In the genomic region with DNA sequence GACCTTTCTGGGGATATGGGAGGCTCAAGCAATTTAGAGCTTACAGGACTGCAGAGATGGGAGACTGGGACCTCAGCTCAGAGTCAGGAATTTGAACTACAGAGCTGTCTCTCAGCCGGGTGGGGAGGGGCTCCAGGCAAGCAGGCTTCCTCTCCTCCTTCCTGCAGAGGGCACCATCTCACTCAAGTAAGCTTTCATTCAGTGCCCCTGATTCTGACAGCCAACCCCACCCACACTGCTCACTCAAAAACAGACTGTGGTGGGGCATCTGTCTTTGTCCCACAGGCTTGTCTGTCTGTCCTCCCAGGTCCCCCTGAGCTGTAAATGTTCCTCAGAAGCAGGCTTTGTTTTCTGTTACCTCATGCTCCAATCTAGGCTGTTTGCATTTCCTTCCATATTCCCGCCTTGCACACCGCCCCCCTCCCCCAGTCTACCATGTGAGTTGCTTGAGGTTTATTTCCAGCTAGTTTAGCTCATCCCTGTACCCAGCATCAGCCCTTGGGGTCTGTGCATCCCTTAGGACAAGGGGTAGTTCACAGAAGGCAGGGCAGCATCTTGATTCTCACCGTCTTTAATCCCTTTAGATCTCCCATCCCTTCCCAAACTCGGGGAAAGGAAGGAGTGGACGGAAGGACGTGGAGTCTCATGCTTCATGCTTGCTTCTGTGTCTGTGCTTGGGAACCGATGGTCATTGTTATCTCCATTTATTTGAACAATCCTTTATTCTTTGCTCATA, we compare ENCODE assay signal across 8 mouse cellular contexts.
DNase-seq lines count a peak whose midpoint lies in the region; ATAC-seq and TF ChIP-seq lines count a peak whose summit lies in the region.

No protein-coding gene starts in this region.

- H3K27ac ChIP-seq in kidney, embryonic 14.5 days (ENCODE audit: low read depth, low read length) = no peak overlapping the region
- H3K27ac ChIP-seq in stomach, postnatal 0 days (replicated peaks) = no peak overlapping the region

- peak; percentile 30 for DNase-seq in ovary, postnatal 36 days (ENCODE audit: low spot score)
- no peak for DNase-seq in ovary, postnatal 10 days (ENCODE audit: low spot score)
- DNase-seq in brain, adult 2 months (ENCODE audit: low read depth, low spot score) = peak; percentile 60
- peak; percentile 36 for DNase-seq in heart, adult 8-10 months (ENCODE audit: low spot score)
- DNase-seq in lung, postnatal 36 days = peak; percentile 89
- DNase-seq in stomach, postnatal 0 days (ENCODE audit: low spot score) = peak; percentile 36
- no peak for DNase-seq in urinary bladder, adult 18-20 months (ENCODE audit: low spot score in 2 of 2)

- no peak overlapping the region for H3K9ac ChIP-seq in kidney, embryonic 14.5 days (ENCODE audit: low read depth, low read length)
- H3K9ac ChIP-seq in stomach, postnatal 0 days (ENCODE audit: low read length) = no peak overlapping the region

- ATAC-seq in kidney, embryonic 14.5 days (ENCODE audit: low FRiP score, low TSS enrichment) = peak; percentile 40; the same call in 1 of the 2 replicates
- ATAC-seq in stomach, postnatal 0 days (ENCODE audit: low FRiP score, low TSS enrichment) = no peak; the same call in none of the 2 replicates

- 48% methylated on average over 8 of the region's 8 CpGs for WGBS in kidney, embryonic 14.5 days
- WGBS in stomach, postnatal 0 days = 34% methylated on average over 8 of the region's 8 CpGs

- no peak overlapping the region for H3K4me2 ChIP-seq in kidney, embryonic 14.5 days (replicated peaks; ENCODE audit: low read depth, low read length)
- peak overlapping the region; percentile 21; the same call in 1 of the 2 replicates for H3K4me2 ChIP-seq in stomach, postnatal 0 days (replicated peaks; ENCODE audit: low read depth)

- H3K4me3 ChIP-seq in kidney, embryonic 14.5 days (ENCODE audit: low read length) = no peak overlapping the region
- no peak overlapping the region for H3K4me3 ChIP-seq in stomach, postnatal 0 days (ENCODE audit: low read depth, low read length)

- H3K4me1 ChIP-seq in kidney, embryonic 14.5 days (ENCODE audit: control insufficient read depth, insufficient read depth, low read length) = peaks cover 58% of the 10 kb centered on the region
- H3K4me1 ChIP-seq in stomach, postnatal 0 days (replicated peaks; ENCODE audit: control insufficient read depth, insufficient read depth) = no peaks in the 10 kb centered on the region

- no peaks in the 10 kb centered on the region for H3K36me3 ChIP-seq in kidney, embryonic 14.5 days (ENCODE audit: control insufficient read depth, insufficient read depth, low read length)
- H3K36me3 ChIP-seq in stomach, postnatal 0 days (ENCODE audit: control insufficient read depth, insufficient read depth, low read length) = no peaks in the 10 kb centered on the region

- no peak for TF ChIP-seq EP300 in stomach, postnatal 0 days (optimal IDR thresholded peaks at IDR 0.05)

- H3K9me3 ChIP-seq in kidney, embryonic 14.5 days (ENCODE audit: control insufficient read depth, low read length) = no peaks in the 10 kb centered on the region
- H3K9me3 ChIP-seq in stomach, postnatal 0 days (ENCODE audit: control insufficient read depth, low read length) = no peaks in the 10 kb centered on the region

- peak; percentile 68 for TF ChIP-seq CTCF in stomach, postnatal 0 days (IDR thresholded peaks at IDR 0.05; ENCODE audit: low read depth)

- no peaks in the 10 kb centered on the region for H3K27me3 ChIP-seq in kidney, embryonic 14.5 days (ENCODE audit: control insufficient read depth, insufficient read depth, low read length)
- H3K27me3 ChIP-seq in stomach, postnatal 0 days (ENCODE audit: control insufficient read depth, insufficient read depth, low read length) = no peaks in the 10 kb centered on the region

Comparison
In these comparisons a context has a peak if more than half of its experiments do, and no peak if none do; other contexts are left out.
1. DNase-seq: peak in ovary, postnatal 36 days (single experiment), brain, adult 2 months (single experiment), heart, adult 8-10 months (single experiment), lung, postnatal 36 days (single experiment) and stomach, postnatal 0 days (single experiment); none in ovary, postnatal 10 days (single experiment) and urinary bladder, adult 18-20 months (0 of 2).